Mouse (Mus musculus): ENCODE data around the gene Unkl.

DNA sequence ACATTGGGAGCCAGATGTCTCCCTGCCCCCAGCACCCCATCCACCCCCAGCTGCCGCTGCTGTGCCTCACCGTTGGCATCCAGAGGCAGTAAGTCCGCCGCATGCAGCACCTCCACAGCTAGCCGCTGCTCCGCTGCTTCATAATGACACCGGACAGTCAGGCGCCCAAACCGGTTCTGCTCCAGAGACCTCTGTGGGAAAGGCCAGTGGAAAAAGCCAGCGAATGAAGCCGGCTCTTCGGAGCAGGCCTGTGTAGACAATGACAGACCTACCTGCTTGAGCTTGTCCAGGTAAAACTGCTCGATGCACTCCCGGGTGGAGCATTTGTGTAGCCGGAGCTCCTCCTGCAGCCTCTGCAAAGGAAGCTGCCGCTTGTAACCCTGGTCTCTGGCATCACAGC is 56.0 kb downstream of the Unkl start:
- TF ChIP-seq CTCF (IDR thresholded peaks at IDR 0.05; ENCODE audit: borderline replicate concordance, extremely low read depth, insufficient read depth, insufficient read length) (no peak), POLR2A (IDR thresholded peaks at IDR 0.05; ENCODE audit: borderline replicate concordance, extremely low read depth, insufficient read depth, insufficient read length, poor library complexity, severe bottlenecking) (no peak)

Measured in brain, embryonic 14.5 days (tissue).